Mouse (Mus musculus): ENCODE results near the gene B3glct.

Gene B3glct

GRCm38 (mm10) chr5:149663417-149663816 lies 14.6 kb upstream of the B3glct start:
- DNase-seq (ENCODE audit: low spot score) = no peak

DNA sequence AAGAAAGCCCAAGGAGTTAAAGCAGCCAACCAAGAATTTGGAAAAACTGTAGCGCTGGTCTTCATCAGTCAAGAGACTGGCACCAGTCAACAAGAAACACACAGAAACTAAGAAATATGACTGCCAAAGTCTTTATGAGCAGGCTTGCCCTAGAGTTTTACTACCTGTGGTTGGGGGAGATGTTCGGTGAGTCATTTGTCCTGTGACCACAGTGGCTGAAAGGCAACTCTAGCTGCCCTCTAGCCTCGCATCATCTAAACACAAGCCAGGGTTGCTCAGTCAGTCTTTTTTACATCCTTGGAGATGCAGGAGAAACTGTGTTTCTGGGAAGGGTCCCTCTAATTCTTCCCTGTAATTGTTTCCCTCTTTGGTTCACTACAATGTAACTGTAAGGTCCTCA lies 834 bp upstream of the B3glct start:
- no peak for DNase-seq (ENCODE audit: low spot score)

DNA sequence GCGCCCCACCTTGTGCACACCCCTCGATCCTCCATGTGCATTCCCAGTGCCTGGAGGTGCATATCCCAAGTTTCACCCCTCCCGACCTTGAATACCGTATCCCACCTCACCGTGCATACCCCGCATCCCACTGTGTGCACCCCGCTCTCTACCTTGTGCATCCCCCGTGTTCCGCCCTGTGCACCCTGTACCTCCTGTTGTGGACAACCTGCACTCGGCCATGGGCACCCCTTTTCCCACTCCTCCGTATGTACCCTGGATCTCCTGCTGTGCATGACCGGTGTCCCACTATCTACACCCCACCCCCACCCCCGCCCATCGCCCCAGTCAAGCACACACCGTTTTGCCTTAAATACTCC lies 939 bp downstream of the B3glct start:
- no peak for DNase-seq (ENCODE audit: low spot score)

DNA sequence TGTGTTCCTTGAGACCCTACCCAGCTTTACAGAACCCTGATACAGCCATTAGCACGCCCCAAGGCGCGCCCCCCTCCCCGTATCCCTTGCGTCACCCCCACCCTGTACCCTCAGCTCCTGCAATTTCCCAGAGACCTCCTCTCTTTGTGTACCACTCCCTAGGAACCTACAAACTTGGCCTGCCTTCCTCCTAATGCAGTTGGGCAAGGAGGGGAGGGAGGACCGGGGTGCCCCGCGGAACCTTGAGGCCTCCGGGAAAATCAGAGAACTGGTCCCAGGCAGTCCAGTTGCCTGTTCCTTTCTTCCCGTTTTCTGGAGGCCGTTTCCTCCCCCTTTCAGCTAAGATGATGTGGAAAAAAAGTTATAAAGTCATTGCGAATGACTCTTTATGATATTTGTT lies 1.3 kb downstream of the B3glct start:
- no peak for DNase-seq (ENCODE audit: low spot score)

DNA sequence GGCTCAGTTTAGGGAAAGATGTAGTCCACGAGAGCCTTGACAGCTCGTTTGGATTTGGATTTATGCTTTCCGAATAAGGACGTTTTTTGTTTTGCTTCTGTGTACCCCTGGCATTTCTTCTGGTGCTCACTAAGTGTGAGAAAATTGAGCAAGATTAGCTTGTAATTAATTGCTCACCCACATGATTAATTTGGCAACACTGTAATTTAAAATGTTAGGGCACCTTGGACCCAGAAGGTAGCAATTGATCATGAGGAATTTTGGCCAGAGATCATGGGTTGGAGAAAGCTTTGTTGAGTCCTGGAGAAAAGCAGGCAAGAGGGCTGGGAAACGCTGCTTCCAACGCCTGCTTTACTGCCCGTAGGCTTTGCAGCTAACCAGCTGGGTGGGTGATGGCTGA lies 1.9 kb downstream of the B3glct start:
- no peak for DNase-seq (ENCODE audit: low spot score)

GRCm38 (mm10) chr5:149680946-149681345 lies 2.9 kb downstream of the B3glct start:
- no peak for DNase-seq (ENCODE audit: low spot score)

- DNase-seq (ENCODE audit: low spot score) = no peak
Observed at GRCm38 (mm10) chr5:149689860-149690259, 11.8 kb downstream of the B3glct start.

- DNase-seq (ENCODE audit: low spot score) = peak; percentile 31
Observed at GRCm38 (mm10) chr5:149692548-149692947, 14.5 kb downstream of the B3glct start.

DNA sequence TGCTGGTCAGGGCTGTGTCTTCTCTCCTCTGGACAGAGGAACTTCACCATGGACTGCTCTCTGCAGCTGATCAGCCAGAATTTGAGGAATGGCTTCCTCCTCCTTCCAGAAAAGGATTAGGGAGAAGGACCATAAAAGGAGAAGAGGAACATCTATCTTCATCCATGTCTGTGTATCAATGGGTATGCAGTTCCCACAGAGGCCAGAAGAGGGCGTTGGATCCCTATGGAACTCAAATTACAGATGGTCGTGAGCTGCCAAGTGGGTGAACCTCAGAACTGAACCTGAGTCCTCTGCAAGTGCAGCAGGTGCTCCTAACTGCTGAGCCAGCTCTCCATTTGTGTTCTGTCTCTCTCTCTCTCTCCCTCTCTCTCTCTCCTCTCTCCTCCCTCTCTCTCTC lies 15.2 kb downstream of the B3glct start:
- DNase-seq (ENCODE audit: low spot score) = no peak

DNA sequence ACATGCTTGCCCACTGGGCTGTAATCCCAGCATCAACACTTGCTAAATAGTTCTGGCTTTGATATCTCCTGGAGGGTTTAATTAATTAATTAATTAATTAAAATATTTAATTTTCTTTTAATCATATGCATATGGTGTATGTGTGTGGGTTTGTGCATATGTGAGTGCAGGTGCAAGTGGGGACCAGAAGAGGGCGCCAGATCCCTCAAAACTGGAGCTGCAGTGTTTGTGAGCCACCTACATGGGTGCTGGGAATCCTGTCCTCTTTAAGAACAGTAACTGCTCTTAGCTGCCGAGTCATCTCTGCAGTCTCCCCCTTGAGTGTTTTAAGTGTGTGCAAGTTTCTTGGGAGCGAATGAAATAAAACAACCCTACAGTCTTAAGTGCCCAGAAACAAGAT lies 15.9 kb downstream of the B3glct start:
- DNase-seq (ENCODE audit: low spot score) = no peak

DNA sequence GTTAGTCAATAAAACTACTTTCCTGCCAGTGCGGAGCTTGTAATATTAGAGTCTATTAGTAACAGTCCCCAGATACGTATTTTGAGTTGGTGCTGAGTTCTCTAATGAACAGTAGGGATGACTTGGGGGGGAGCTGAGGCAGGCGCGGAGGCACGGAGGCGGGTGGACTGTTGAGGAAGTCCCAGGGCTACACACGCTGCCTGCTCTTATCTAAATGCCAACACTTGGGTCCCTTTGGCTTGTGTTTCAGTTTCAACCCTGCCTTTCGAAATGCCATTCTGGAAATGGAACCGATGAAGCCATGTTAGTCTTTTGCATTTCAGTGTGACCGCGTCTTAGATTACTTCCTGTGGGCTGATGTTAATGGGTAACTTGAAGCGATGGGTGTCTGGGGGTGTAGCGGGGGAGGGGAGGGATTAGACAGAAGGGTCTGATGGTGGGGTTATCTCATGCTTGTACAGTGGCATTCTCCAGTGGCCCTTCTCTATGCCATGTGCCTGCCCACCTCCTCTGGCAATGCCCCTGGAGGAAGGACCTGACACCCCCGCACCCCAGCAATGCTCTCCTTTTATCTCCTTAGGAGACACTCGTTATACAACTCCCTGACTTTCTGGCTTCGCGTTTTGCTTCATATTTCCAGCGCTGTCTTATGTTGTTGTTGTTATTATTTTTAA lies 17.2 kb downstream of the B3glct start:
- no peak for DNase-seq (ENCODE audit: low spot score)

- no peak for DNase-seq (ENCODE audit: low spot score)
Observed at GRCm38 (mm10) chr5:149702770-149703169, 24.7 kb downstream of the B3glct start.

DNA sequence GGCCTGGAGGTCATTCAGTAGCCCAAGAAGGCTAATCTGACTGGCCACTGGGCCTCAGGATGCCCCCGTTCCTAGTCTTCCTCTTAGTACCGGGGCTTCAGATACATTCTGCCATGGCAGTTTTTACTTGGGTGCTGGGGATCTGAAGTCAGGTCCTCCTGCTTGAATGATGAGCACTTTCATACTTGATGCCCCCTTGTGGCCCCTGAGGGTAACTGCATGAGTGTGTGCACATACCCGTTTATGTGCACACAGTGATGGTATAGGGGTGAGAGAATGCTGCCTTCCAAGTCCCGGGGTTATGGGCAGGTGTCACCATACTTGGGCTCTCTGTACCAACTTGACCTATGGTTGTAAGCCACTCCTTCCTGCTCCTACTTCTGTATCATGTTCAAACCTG lies 33.5 kb downstream of the B3glct start:
- DNase-seq (ENCODE audit: low spot score) = no peak

GRCm38 (mm10) chr5:149713170-149713774 lies 35.2 kb downstream of the B3glct start:
- DNase-seq (ENCODE audit: low spot score) = peak; percentile 73

- DNase-seq (ENCODE audit: low spot score) = no peak
Observed at GRCm38 (mm10) chr5:149713834-149714233, 35.8 kb downstream of the B3glct start.

DNA sequence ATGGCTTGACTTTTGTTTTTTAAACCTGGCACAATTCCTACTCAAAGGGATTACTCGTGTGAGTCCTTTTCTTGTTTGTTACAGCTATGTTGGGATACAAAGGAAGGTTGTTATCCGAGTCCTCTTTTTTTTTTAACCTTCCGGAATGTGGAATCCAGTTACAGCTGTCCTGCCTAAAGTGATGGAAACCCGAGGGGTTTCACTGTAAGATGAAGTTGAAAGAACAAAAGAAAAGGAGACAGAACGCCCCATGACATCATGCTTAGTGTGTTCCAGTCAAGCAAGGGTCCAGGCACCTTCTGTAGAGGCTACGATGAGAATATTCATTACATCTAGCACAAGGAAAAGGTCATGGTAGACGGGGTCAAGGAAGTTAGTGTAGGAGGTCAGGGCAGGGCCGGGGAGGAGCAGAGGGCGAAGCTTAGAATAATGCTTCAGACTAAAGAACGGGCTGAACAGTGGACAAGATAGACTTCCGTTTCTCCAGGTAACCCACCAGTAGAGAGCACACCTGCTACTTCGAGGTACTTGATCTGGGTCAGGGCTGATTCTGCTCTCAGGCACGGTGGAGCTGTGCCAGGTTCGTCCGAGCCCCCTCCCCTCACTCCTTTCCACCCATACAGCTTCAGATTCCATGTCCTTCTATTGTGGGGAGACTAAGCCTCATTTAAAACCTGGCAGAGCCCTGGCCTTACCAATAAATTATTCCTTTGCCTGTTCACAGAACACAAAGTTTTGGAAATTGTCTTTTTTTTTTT lies 37.7 kb downstream of the B3glct start:
- DNase-seq (ENCODE audit: low spot score) = no peak

- no peak for DNase-seq (ENCODE audit: low spot score)
Observed at GRCm38 (mm10) chr5:149716329-149716690, 38.3 kb downstream of the B3glct start.

DNA sequence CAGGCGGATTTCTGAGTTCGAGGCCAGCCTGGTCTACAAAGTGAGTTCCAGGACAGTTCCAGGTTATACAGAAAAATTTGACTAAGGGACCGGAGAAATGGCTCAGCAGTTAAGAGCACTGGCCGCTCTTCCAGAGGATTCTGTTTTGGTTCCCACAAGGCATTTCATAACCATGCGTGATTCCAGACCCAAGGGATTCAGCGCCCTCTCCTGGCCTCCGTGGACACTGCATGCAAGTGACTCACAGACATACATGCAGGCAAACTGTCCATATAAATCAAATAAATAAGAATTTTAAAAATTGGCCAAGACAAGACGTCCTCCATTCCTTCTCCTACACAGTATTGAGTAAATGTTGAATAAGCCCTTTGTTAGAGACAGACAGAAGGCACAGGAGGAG lies 53.7 kb downstream of the B3glct start:
- DNase-seq (ENCODE audit: low spot score) = no peak

- DNase-seq (ENCODE audit: low spot score) = no peak
Observed at GRCm38 (mm10) chr5:149737210-149737609, 59.2 kb downstream of the B3glct start.

DNA sequence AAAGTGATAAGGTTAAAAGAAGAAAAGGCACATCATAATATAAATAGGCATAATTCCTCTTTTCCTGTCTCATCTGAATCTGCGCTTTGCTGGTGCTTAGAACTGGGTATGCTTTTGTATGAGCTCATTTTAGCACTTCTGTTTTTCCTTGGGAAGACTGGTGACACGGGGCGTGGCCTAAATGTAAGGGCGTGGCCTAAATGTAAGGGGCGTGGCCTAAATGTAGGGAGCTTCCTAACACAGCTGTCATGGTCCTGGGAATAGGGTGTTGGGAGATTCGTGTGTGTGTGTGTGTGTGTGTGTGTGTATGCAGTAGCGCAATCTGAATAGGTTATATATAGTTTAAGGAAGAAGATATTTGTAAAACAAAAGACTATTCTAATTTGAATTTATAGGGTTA lies 62.1 kb downstream of the B3glct start:
- no peak for DNase-seq (ENCODE audit: low spot score)

DNA sequence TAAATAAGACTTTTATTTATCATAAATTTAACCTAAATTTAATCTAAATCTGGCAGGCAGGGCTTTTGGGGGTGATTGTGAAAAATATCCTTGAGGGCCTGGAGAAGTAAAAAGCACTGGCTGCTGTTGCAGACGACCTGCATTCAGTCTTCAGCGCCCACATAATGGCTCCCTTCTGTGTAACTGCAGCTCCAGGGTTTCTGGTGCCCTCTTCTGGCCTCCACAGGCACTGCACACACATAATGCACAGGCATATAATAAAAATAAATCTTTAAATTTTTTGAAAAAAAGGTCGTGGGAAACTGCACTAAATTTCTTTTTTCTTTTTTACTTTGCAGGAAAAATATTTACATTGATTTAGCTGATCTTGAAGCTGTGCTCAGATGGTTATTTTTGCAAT lies 62.7 kb downstream of the B3glct start:
- no peak for DNase-seq (ENCODE audit: low spot score)

- no peak for DNase-seq (ENCODE audit: low spot score)
Observed at GRCm38 (mm10) chr5:149742286-149742685, 64.3 kb downstream of the B3glct start.

GRCm38 (mm10) chr5:149745079-149745478 lies 67.0 kb downstream of the B3glct start:
- no peak for DNase-seq (ENCODE audit: low spot score)
